Mouse (Mus musculus): ENCODE data around the gene Gm11037. TPM values are rescaled to one million over a fixed set of nuclear protein-coding genes. Genes with fewer than 3 reads are reported as not detected.

The Gm11037 gene
- total RNA-seq, 2 experiments from 2014 or later, result not detected

GRCm38 (mm10) chr2:131128211-131128610, 5.1 kb upstream of the Gm11037 start:
- no peak for ATAC-seq (ENCODE audit: poor library complexity, severe bottlenecking)

- ATAC-seq (ENCODE audit: poor library complexity, severe bottlenecking), result no peak
Measured at GRCm38 (mm10) chr2:131128636-131129157, 4.6 kb upstream of the Gm11037 start.

DNA sequence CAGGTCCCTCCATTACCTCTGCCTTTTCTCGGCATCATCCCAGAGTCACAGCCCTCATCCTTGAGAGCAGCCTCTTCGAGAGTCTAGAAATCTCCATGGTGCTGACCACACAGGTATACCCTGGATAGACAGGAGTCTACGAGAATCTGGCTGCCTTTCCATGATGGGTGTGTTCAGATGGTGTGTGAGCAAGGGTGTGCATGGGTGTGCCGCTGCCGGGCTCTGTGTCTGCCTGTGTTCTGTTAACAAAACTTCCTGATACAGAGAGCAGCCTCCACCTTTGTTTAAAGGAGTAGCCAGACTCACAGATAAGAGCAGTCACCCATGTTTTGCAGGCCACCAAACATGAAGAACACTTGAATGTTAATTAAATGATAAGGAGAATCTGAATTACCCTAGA, 3.5 kb upstream of the Gm11037 start:
- no peak for ATAC-seq (ENCODE audit: poor library complexity, severe bottlenecking)

DNA sequence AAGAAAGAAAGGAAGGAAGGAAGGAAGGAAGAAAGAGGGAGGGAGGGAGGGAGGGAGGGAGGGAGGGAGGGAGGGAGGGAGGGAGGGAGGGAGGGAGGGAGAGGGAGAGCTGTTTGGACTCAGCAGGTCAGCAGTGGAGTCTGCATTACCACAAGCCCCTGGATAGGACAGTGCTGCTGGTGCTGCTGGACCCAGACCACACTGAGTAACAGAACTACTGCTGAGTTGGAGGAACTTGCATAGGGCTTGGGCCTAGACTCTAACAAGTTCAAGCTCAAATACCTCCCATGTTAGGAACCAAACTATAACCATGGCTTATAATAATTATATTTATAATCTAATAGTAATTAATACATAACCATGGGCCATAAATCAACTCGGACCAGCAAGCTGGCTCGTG, 2.4 kb upstream of the Gm11037 start:
- ATAC-seq (ENCODE audit: poor library complexity, severe bottlenecking), result no peak

GRCm38 (mm10) chr2:131132111-131132888, 997 bp upstream of the Gm11037 start:
- no peak for ATAC-seq (ENCODE audit: poor library complexity, severe bottlenecking)

GRCm38 (mm10) chr2:131134381-131134780, 1.1 kb downstream of the Gm11037 start:
- ATAC-seq (ENCODE audit: poor library complexity, severe bottlenecking), result no peak

GRCm38 (mm10) chr2:131134826-131135400, 1.6 kb downstream of the Gm11037 start:
- no peak for ATAC-seq (ENCODE audit: poor library complexity, severe bottlenecking)

- peak; percentile 33; the same call in 1 of the 2 replicates for ATAC-seq (ENCODE audit: poor library complexity, severe bottlenecking)
Measured at GRCm38 (mm10) chr2:131135521-131136139, 2.3 kb downstream of the Gm11037 start.

DNA sequence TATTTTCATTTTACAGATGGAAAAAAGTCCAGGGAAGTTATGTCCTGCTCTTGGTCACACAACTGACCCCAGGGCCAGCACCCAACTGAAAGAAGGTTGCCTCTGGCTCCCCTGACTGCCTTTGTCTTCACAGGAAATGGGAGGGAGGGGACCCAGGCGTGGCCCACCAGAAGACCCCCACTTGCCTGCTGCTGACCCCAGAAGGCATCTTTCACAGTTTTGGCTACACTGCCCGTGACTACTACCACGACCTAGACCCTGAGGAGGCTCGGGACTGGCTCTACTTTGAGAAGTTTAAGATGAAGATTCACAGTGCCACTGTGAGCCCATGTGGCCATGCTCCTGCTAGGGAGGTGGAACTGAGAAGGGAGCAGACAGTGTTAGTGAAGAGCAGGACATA, 5.0 kb downstream of the Gm11037 start:
- no peak for ATAC-seq (ENCODE audit: poor library complexity, severe bottlenecking)

DNA sequence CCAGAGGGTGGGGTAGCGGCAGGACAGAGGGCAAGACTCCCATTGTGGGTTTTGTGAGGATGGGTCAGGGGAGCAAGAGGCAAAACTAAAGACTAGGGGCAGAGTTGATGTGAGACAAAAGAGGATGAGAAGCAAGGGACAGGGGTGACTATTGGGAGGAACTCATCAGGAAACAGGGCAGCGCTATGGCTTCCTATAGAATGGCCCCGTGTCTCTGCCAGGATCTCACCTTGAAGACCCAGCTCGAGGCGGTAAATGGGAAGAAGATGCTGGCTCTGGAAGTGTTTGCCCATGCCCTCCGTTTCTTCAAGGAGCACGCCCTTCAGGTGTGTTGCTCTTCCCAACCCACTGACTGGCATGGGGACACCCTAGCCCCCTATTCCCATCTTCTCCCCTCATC, 5.5 kb downstream of the Gm11037 start:
- ATAC-seq (ENCODE audit: poor library complexity, severe bottlenecking), result no peak

DNA sequence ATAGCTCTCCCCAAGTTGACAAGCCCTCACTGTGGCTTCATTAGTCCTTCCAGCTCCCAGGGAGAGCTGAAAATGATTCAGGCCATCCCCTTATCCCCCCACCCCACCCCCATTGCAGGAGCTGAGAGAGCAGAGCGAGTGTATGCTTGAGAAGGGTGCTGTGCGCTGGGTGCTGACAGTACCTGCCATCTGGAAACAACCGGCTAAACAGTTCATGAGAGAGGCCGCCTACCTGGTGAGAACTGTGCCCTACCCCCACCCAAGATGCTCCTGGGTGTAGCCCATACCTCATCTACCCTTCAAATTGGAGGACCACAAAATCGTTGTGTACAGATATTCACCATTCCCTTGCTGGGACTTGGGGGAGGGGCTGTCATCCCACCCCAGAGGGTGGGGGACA, 6.0 kb downstream of the Gm11037 start:
- no peak for ATAC-seq (ENCODE audit: poor library complexity, severe bottlenecking)

GRCm38 (mm10) chr2:131139886-131140532, 6.7 kb downstream of the Gm11037 start:
- ATAC-seq (ENCODE audit: poor library complexity, severe bottlenecking), result no peak

DNA sequence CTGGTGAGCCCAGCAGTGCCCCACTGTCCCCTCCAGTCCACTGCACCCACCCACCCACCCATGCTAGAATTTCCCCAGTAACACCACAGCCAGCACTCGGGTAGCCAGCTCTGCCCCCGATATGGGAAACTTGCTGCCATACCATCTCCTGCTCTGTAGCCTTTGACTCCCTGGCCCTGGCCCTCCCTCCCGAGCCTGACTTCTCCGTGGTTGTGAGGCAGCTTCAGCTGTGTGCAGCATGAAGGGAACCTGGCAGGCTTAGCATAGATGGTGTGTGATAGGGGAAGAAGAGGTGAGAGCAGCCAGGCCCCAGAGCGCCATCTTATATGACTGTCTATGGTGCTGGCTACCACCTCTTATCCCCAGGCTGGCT, 7.2 kb downstream of the Gm11037 start:
- no peak for ATAC-seq (ENCODE audit: poor library complexity, severe bottlenecking)

- no peak for ATAC-seq (ENCODE audit: poor library complexity, severe bottlenecking)
Measured at GRCm38 (mm10) chr2:131141336-131141986, 8.2 kb downstream of the Gm11037 start.

DNA sequence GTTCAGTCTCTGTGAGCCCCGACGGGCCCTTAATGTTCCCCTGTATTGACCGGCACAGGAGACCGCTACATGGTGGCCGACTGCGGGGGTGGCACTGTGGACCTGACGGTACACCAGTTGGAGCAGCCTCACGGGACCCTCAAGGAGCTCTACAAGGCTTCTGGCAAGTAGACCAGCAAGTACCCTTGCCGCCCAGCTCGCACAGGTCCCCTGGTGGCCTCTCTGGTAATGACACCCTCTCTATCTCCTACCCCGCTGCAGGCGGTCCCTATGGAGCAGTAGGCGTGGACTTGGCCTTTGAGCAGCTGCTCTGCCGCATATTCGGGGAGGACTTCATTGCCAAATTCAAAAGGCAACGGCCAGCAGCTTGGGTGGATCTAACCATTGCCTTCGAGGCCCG, 9.3 kb downstream of the Gm11037 start:
- ATAC-seq (ENCODE audit: poor library complexity, severe bottlenecking), result peak; percentile 73

DNA sequence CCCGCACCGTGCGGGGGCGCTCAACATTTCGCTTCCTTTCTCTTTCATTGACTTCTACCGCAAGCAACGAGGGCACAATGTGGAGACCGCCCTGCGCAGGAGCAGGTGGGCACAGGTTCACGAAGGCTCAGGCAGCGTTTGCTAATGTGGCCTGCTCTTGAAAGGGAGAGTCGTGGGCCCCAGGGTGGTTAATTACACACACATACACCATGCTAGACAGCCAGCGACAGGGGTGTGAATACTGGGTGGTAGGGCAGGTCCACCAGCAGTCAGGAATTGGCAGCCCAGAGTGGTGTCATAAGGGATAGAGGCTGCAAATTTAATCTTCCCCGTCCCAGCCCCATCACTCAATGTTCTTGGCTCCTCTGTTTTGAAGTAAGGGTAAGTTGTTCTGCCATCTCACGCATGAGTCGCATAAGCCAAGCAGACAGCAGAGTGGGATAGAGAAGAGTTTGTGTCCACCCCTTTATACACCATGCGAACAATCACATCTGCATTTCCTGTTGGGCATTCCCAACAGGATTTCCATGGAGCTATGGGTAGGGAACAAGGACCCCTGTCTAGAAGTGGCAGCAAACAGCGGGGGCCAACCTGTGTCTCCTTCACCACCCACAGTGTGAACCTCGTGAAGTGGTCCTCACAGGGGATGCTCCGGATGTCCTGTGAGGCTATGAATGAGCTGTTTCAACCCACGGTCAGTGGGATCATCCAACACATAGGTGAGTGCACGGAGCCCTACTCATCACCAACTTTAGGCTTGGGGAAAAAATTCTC, 9.9 kb downstream of the Gm11037 start:
- no peak for ATAC-seq (ENCODE audit: poor library complexity, severe bottlenecking)

DNA sequence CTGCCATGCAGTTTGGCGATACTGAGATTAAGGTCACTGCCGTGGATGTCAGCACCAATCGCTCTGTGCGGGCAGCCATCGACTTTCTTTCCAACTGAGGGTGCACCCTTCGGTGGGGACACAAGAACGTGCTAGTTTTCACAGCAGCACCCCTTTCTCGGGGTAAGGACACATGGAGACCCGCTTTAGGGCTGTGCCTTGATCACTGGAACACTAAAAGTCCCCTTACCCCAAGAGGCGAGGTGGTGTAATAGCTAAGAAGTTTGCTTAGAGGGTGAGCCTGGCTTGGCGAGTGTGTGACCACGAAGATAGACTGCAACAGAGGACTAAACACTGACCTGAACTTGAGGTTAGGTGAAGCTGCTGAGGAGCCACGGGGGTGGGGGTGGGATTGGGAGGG, 11.8 kb downstream of the Gm11037 start:
- no peak for ATAC-seq (ENCODE audit: poor library complexity, severe bottlenecking)

DNA sequence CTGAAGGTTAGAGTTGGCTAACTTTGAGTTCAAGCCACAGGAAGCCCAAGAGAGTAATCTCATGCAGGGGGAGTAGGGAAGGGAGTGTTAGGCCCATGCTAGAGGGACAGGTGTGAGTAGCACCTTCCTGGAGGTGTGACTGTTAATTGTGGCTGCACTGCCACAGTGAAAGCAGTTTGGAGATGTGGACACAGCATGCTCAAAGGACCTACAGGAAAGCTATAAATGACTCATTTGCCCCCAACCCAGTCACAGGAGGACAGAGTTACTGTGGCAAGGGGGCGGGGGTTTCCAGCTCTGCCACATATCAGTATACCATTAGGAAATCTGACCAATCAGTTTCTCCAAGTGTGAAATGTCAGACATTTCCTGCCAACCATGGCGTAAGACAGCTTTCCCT, 12.2 kb downstream of the Gm11037 start:
- no peak for ATAC-seq (ENCODE audit: poor library complexity, severe bottlenecking)

GRCm38 (mm10) chr2:131146193-131147042, 13.1 kb downstream of the Gm11037 start:
- ATAC-seq (ENCODE audit: poor library complexity, severe bottlenecking), result no peak
